Mouse (Mus musculus) cerebellum, adult 11 months (tissue): ENCODE measurements around the gene Irf9.

Source experiments
- DNase-seq: peaks from one replicate; pipeline ENCODE4 v3.0.0; 2022

Gene Irf9

GRCm38 (mm10) chr14:55581981-55582681 lies 21.2 kb upstream of the Irf9 start:
- DNase-seq: no peak

DNA sequence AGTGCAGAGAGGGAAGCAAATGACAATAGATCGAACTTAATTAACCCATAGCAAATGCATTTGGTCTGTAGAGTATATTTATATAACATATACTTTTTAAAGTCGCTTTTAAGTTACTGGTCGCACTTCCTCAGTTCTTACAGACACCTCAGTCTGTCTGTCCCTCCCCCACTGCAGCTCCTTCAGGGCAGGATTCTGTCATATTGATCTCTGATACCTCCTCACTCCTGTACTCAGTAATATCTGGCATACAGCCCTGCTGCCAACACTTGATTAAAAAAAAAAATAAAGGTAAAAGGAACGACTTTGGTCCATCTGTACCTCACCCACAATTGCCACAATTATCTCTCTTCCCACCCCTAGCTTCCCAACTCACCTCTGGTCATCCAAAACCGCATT lies 19.1 kb upstream of the Irf9 start:
- DNase-seq: no peak

DNA sequence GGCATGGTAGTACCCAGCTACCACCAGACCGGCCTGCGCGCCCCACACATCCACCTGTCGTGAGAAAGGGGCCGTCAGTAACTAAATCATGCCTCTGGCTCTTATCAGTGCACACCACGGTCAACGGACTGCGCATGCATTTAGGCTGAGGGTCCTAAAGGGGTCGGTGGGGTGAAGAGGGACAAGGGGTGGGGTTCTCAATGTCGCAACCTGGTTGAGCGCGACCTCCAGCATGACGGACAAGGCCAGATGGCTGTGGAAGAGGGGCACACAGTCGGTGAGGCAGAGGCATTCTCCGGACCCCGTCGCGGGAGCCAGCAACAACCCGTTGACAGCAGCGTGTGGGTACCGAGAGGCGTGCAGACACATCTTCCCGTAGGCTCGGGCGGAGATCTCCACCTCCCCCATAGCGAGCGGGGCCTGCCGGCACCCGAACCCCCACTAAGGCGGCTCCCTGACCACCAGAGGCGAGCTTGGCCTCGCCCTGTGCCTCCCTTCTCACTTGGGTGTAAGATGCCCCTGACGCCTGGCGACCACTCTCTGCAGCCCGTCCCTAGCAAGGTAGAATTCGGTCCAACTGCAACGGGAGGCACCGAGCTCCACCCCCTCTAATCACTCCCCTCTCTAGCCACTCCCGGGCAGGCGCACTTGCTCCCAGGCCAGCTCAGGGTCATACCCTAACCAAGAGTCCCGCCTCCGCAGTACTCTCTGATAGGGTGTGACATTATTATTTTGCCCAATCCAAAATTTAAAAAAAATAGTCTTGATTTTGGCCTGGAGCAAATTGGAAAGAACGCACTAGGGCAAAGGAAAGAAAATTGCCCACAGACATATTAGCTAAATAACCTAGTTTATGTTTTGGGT lies 18.4 kb upstream of the Irf9 start, which contains the start of gene Emc9:
TSS of gene Emc9 (minus strand) at position 601 of the 864 bp plus-strand sequence.
- DNase-seq: peak; percentile 77

- no peak for DNase-seq
Measured at GRCm38 (mm10) chr14:55585566-55585960, 17.8 kb upstream of the Irf9 start.

DNA sequence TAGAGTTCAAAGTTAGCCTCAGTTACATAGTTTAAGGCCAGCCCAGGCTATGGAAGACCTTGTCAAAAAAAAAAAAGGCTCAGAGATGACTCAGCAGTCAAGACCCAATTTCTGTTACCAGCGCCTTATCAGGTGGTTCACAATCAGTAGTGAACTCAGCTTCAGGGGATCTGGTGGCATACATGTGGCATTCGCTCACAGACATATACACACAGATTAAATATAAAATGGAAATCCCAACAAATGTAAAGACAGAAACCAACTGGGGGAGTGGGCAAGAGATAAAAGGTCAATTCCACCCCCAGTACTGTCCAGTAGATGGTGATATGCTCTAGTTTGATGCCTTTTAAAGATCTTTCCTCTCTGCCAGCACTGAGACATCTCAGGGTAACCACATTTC lies 17.2 kb upstream of the Irf9 start:
- no peak for DNase-seq

DNA sequence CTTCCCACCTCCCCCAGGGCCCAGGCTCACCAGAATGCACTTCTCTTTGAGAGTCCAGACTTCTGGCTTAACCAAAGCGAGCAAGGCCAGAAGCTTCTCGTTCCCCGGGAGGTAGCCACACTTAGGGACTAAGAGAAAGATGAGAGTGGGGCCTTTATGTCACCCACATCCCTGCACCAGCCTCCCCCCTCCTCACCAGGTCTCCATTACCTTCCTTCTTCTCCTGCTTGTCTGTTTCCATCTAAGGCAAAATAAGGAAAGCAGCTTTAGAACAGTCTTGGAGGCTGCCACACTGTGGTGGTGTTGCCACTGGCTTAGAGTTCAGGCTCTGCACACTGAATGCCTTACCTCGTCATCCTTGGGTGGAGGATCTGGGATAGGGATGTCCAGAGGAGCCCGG lies 14.1 kb upstream of the Irf9 start:
- no peak for DNase-seq

DNA sequence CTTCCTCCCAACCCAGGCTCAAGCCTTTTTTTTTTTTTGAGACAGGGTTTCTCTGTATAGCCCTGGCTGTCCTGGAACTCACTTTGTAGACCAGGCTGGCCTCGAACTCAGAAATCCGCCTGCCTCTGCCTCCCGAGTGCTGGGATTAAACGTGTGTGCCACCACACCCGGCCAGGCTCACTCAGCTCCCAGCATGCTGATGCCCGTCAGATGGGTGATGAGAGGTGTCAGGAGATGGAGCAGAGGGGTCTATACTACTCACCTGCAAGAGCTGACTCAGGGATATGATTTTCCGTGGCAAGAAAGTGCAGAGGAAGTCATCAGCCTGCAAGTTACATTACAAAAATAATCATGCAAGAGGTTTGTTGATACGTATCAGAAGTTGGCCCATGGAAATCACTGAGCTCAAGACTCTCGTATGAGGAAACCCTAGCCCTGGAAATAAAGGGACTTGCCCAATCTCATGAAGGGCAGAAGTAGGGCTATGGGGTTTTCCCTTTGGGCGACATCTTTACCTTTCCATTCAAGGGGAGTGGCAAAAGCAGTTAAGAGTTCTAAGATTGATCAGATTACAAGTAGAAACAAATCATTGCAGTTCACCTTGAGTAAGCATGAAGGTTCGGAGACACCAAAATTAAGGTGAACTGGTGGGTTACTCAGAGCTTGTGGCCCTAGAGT lies 13.5 kb upstream of the Irf9 start:
- no peak for DNase-seq

- peak; percentile 73 for DNase-seq
Measured at GRCm38 (mm10) chr14:55590748-55591330, 12.5 kb upstream of the Irf9 start, which contains the start of gene Psme2. Gene Psme2, minus strand, starts transcription at chr14:55591113.

DNA sequence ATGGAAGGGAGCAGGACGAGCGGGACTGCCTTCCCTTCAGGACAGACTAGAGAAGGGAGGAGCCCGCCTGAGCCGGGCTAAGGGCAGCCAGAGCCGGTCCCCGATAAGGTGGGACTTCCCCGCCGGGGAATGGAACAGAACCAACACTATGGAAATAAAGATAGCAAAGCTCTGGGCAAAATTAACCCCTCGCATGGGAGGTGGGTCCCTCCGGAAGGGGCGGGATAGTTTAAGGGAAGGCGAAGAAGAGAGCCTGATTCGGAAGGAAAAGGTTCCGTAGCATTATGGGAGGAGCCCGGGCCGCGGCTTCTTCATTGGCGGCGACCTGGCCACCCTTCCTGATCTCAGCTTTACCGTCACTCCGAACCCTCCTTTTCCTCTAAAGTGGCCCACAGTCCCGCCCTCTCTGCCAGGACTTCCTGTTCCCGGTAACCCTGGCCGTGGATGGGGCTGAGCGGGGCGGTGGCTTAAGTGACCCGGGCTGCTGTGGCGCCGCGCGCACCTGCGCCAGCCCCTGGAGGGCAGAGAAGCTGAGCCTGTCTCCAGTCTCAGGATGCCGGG lies 12.0 kb upstream of the Irf9 start, which contains the start of gene Rnf31:
TSS of gene Rnf31 (plus strand) at position 378 of the 561 bp plus-strand sequence.
- DNase-seq: peak; percentile 89

DNA sequence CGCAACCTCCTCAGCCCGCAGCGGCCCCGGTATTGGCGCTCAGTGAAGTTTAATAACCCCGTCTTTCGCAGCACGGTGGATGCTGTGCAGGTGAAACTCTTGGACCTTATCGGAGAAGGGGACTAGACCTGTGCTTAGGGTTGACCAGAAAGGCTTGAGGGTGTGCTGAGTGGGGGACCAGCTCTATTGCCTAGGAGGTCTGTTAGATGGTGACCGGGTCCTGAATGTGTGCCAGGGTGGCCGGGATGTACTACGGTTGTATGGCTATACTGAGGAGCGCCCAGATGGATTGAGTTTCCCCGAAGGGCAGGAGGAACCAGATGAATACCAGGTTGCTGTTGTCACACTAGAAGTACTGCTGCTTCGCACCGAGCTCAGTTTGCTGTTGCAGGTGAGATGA lies 11.1 kb upstream of the Irf9 start:
- peak; percentile 45 for DNase-seq

GRCm38 (mm10) chr14:55596036-55596690 lies 7.2 kb upstream of the Irf9 start:
- no peak for DNase-seq

DNA sequence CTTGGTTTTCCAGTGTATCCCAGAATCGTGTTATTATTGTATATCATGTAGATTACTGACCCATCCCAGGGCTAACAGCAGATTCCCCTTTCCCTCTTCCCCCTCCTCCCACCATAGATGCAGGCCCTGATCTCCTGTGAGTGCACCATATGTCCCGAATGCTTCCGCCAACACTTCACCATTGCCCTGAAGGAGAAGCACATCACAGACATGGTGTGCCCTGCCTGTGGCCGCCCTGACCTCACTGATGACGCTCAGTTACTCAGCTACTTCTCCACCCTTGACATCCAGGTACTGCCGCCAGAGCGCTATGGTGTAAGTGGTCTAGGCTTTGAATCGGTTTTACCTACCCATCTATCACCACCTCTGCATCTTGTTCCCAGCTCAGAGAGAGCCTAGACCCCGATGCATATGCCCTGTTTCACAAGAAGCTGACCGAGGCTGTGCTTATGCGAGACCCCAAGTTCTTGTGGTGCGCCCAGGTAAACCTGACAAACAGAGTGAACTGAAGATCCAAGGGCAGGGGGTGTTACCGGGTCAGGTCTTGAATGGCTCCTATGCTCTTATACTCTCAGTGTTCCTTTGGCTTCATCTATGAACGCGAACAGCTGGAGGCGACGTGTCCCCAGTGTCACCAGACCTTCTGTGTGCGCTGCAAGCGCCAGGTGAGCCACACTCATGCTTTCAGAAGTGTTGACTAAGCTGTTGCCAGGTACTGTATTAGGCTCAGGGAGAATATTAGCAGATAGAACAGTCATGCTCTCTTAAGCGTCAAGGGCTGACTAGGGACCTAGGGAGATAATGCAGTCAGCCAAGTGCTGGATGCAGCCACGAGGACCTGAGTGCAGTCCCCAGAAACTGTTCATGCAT lies 4.6 kb upstream of the Irf9 start:
- DNase-seq: no peak

DNA sequence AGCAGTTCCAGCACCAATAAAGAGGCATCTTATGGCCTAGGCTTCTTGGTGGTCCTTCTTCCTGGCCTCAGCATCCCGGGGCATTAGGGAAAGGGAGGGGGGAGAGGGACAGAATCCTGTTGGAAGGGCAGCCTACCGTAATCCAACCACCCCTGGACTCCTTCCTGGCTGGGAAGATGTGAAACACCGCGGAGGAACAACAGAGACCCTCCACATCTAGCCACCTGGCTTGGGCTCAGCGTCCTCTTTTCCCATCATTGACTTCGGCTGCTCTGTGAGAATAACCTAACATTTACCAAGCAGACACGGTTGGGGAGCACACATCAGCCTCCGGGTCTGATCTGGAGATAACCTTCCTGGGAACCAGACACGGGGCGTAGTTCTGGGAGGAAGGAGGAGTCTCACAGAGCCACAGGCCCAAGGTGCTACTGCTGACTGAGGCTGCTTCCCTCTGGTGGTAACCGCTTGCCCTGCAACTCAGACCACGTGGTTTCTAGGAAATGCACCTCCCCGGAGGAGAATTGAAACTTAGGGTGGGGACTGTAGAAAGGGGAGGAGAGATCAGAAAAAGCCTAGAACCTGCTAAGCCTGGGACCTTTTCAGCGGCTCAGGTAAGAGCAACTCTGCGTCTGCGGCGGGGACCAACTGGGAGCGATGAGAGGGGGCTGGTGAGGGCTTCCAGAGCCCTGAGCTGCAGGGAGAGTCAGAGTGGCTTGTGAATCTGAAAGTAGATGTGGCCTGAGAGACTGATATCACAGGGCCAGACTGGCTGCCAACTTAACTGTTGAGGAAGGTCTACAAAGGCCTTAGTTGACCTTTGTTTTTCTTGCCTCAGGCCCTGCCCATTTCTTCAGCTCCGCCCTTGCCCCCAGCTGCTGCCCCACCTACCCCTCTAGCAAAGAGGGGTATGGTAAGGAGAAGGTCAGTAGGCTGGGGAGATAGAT lies 534 bp downstream of the Irf9 start:
- peak; percentile 79 for DNase-seq

GRCm38 (mm10) chr14:55604823-55605222 lies 1.5 kb downstream of the Irf9 start:
- DNase-seq: no peak

GRCm38 (mm10) chr14:55605743-55606459 lies 2.5 kb downstream of the Irf9 start:
- no peak for DNase-seq

- DNase-seq: no peak
Measured at GRCm38 (mm10) chr14:55608339-55608738, 5.0 kb downstream of the Irf9 start.

- DNase-seq: no peak
Measured at GRCm38 (mm10) chr14:55613346-55613745, 10.0 kb downstream of the Irf9 start.

DNA sequence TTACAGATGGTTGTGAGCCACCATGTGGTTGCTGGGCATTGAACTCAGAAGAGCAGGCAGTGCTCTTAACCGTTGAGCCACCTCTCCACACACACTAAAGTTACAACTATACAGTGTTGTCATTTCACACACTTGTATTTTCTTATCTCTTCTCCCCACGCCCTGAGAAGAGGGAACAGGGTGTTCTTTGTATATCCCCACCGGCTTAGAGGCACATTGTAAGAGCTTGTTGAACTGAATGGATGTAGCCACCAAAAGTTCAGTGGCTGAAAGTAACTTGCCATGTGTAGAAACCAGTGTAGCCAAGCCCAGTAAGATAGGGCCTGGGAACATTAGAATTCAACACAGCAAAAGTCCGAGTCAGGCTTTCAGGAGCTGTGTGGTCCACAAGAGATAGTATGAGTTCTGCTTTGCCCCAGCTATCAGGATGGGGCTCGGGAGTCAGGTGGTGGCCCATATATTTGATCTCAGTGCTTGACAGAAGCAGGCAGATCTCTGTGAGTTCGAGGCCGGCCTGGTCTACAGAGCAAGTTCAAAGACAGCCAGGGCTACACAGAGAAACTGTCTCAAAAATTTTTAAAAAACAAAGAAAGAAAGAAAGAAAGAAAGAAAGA lies 11.3 kb downstream of the Irf9 start:
- DNase-seq: no peak

DNA sequence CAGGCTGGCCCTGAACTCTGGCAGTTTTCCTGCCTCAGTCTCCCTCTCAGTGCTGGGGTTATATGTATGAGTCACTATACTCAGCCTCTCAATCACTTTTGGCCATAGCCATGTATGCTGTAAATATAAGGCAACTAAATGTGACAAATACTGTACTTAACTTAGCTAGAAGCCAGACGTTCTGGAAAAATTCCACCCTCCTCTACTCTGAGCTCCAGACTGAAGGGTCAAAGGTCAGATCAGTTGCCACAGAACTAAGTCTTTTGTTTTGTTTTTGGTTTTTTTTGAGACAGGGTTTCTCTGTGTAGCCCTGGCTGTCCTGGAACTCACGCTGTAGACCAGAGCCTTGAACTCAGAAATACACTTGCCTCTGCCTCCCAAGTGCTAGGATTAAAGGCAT lies 12.5 kb downstream of the Irf9 start:
- DNase-seq: no peak
